Mouse (Mus musculus) CH12F3 (cell line): ENCODE measurements around the gene B3gnt2.
"Not testable (repeated sequence)": the region's sequence is repeated elsewhere in the genome, so short reads cannot be mapped to it uniquely, and the experiment has no call there.

Source experiments
- in situ Hi-C: fragments of 300-500 bp; cut with MboI; formaldehyde crosslinking; loops from 2 replicates; pipeline ENCODE4 v1.14.3; 2020; ENCODE audit warnings: low sequenced_read_pairs

B3gnt2 gene

GRCm38 (mm10) chr11:22739497-22740288, 121.1 kb downstream of the B3gnt2 start:
- in situ Hi-C loops = no loop called here

- in situ Hi-C loops = no loop called here
Measured at GRCm38 (mm10) chr11:22736521-22737225, 124.1 kb downstream of the B3gnt2 start.

GRCm38 (mm10) chr11:22735128-22735527, 125.6 kb downstream of the B3gnt2 start:
- in situ Hi-C loops = not testable (repeated sequence)

GRCm38 (mm10) chr11:22733936-22734335, 126.8 kb downstream of the B3gnt2 start:
- in situ Hi-C loops = no loop called here

GRCm38 (mm10) chr11:22732907-22733306, 127.9 kb downstream of the B3gnt2 start:
- in situ Hi-C loops = no loop called here

GRCm38 (mm10) chr11:22723096-22723495, 137.7 kb downstream of the B3gnt2 start:
- in situ Hi-C loops = no loop called here

GRCm38 (mm10) chr11:22720096-22720495, 140.7 kb downstream of the B3gnt2 start:
- in situ Hi-C loops = no loop called here

GRCm38 (mm10) chr11:22719570-22719969, 141.2 kb downstream of the B3gnt2 start:
- in situ Hi-C loops = no loop called here

GRCm38 (mm10) chr11:22718036-22718435, 142.7 kb downstream of the B3gnt2 start:
- in situ Hi-C loops = no loop called here

GRCm38 (mm10) chr11:22711327-22711726, 149.4 kb downstream of the B3gnt2 start:
- in situ Hi-C loops = no loop called here

- in situ Hi-C loops = no loop called here
Measured at GRCm38 (mm10) chr11:22710596-22710995, 150.2 kb downstream of the B3gnt2 start.
